Mouse (Mus musculus): ENCODE measurements around the gene 5031439G07Rik.

DNA sequence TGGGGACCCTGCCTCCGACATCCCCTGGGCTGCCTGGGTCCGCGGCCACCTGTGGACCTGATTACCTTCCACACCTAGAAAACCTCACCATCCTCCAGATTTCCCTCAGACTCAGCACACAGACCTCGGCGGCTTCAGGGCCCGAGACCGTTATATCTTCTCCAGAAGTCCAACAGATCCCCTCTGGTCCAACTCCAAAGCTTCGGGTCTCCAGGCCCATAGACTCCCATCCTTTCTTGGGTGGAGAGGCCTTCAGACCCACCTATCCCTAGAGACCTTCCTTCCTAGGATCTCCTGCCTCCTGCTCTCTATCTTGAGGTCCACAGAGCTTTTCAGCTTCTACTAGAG is 49.0 kb upstream of the 5031439G07Rik start:
- no peak for TF ChIP-seq CTCF (IDR thresholded peaks at IDR 0.05; ENCODE audit: low read depth)
- no peak for TF ChIP-seq EP300 (IDR thresholded peaks at IDR 0.05; ENCODE audit: low read depth)

Data from heart, postnatal 0 days (tissue).